Mouse (Mus musculus) fat pad, adult 2 months (tissue): ENCODE results near the gene Ccdc47.
"Not testable (repeated sequence)": the region's sequence is repeated elsewhere in the genome, so short reads cannot be mapped to it uniquely, and the experiment has no call there.

Experiments
- DNase-seq: peaks from one replicate; pipeline ENCODE4 v3.0.0-alpha.2; 2011; ENCODE audit warnings: low read depth, low spot score; ENCODE audit errors: extremely low read depth

Gene Ccdc47

DNA sequence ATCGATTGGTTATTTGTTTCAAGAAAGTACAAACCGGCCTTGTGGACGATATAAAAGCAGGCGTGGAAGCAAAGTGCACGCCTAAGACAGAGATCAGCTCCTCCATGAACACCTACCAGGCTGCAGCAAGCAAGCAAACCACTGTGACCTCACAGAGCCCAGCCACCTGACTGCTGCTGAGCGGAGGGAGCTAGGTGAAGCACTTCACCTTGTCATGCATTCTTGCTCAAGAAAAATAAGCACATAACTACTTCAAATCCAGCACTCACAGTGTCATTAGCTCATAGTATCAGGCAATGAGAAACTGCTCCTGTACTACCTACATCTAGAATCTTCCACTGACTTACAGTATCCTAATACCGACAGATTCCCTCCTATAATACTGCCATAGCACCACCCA, 16.1 kb downstream of the Ccdc47 start:
- DNase-seq, result not testable (repeated sequence)

DNA sequence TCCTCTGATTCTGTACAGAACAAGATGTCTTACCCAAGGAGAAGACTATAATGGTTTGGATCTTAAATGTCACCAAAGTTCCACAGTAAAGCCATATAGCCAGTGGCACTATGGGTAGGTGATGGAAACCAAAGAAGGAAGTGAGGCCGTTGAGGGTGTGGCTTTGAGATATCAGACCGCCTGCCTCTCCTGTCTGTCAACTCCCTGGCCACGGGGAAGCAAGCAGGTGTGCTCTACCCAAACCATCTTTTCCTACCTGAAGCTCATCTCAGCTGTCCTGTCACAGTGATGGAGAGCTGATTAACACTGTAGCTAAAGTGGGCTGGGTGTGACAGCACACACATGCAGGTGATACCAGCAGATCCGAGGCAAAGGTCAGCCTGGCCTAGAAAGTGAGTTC, 17.9 kb downstream of the Ccdc47 start:
- DNase-seq, result no peak

DNA sequence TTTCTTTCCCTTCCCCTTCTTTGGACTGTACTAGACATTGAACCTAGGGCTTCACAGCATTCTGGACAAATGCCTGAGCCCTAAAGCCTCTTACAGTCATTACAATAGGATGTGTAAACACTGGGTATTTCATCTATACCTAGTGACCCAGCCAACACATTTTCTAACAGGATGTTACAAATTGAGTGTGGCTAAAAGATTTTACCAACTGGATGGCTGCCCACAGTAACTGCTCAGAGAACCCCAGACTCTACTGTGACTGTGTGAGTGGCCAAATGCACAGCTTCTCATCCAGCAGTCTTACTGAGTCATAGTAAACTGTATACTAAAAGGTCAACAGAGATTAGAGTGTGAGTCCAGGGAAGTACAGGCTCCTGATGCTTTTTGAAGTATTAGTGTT, 20.8 kb downstream of the Ccdc47 start:
- DNase-seq, result no peak

DNA sequence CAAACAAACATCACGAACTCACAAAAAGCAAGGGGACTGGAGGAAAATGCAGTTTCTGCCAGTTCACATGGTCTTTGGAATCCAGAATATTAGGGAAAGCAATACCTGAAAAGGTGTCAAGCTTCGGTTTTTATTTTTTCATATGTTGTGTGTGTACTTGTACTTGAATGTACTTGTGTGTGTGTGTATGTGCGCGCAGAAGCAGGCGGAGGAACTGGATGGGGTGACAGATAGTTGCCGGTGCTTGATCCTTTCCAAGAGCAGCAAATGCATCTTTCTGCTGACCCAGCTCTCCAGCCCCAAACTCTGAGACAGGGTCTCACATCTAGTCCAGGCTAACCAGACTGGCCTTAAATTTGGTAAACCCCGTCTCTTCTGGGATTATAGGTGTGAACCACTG, 21.3 kb downstream of the Ccdc47 start:
- DNase-seq, result no peak

DNA sequence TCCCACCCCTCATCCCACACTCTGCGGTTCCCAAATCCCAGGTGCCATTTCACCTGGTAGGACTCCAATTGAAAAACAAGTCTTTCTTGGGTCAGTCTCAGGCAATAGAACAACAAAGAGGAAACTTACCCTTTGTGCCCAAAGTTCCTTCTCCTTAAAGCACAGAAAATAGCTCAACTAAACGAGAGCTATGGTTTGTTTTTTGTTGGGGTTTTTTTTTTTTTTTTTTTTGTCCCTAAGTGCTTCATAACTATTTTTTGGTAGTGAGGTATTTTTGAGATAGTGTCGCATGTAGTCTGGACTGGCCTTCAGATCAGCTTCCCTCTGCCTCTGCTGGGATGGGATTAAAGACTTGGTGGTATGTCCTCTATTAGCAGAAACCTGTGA, 22.0 kb downstream of the Ccdc47 start:
- no peak for DNase-seq

DNA sequence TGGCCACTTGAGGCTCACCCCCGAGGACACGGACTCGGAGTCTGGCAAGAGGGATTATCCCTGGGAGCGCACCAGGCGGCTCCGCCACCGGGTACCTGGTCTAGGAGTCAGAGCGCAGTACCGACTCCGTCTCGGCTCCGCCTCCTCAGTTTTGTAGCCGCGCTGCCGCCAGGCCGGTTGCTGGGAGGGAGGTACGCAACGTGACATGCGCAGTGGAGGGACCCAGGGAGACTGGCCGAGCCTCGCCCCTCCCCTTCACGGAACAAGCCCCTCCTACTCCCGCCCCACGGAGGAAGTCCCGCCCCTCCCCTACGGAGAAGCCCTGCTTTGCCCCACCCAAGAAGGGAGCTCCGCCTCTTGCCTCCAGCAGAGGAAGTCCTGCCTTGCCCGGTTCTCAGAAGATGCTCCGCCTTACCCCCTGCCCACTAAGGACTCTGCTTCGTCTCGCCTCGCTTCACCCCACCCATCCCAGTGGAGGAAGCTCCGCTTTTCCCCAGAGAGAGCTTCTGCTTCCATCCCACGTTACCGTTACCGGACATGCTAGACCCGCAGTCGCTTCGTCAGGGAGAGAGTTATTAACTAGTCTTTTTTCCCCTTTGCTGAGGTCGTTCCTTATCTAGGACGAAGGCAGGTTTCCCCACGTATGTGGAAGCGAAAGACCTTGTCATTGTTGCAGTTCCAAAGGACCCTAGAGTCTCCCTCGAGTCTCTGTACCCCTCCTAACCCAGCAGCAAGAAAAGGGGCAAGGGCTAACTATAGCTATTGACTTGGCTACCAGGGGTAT, 22.6 kb downstream of the Ccdc47 start:
- DNase-seq, result peak; percentile 72

DNA sequence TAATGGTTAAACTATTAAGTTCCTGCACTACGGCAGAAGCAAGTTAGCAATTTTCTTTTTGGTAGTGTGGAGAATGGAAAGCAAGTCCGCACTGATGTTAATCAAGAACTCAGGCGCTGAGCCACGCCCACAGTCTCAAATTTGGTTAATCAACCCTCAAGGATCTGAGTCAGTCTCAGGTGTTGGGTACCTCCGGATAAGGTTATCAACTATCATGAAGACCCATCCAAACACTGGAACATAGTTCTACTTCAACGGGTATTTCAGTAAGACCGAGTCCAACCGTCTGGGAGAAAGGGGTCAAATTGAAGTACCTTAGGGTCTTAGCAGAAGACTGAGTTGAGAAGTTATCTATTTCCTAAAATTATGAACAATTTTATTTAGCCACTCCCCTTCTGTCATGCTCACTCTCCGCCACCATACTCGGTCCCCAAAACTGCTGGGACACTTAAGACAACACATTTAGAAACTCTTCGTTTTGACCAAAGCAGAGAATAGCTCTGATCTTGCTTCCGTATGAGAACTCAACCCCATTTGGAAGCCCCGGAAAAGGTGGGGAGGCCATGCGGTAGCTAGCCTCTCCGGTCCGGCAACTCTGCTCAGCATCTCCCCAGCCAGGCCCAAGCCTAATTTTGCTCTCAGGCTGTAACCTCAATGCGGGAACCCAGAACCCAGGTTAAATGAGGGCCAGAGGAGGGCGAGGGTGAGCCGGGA, 23.3 kb downstream of the Ccdc47 start:
- no peak for DNase-seq

DNA sequence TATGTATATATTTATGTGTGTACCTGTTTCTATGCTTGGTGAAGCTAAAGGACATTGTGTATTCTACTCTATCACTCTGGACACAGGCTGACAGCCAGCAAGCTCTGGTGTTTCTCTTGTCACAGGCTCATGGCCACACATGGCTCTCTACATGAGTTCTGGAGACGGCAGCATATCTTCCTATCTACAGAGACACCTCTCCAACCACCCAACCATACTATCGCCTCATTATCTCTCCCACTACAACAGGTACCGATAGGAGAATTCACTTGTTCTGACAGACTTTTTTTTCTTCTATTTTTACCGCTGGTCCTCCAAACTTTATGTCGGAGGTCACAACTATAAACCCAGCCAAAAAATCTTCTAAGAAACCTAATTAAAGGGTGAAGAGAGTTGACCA, 23.9 kb downstream of the Ccdc47 start:
- no peak for DNase-seq

DNA sequence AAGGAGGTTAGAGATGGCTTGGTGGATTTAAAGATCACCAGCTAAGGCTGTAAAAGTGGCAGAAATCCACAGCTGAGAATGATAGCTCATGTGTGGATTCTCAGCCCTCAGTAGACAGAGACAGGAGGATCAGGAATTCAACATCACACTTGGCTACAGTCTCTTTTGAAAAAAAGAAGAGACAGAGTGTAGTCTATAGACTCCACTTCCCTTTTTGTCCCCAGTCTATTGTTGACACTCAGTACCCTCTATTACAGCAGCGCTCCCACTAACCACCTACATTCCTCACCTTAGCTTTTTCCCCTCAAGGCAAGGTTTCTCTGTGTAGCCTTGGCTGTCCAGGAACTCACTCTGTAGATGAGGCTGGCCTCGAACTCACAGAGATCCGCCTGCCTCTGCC, 24.4 kb downstream of the Ccdc47 start:
- no peak for DNase-seq

DNA sequence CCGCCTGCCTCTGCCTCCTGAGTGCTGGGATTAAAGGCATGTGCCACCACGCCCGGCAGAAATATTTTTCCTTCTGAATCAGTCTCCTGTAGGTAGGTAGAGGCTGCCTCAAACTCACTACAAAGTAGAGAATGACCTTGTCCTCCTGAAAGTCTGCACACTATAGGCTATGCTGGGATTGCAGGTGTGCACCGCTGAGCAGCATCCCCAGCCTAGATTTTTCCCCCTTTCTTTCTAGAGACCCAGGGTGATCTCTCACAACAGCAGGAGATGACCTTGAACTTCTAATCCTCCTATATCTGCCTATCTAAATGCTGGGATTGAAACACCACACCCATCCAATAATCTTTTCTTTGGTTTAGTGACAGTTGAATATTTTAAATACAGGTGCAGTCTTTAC, 28.8 kb downstream of the Ccdc47 start:
- no peak for DNase-seq

DNA sequence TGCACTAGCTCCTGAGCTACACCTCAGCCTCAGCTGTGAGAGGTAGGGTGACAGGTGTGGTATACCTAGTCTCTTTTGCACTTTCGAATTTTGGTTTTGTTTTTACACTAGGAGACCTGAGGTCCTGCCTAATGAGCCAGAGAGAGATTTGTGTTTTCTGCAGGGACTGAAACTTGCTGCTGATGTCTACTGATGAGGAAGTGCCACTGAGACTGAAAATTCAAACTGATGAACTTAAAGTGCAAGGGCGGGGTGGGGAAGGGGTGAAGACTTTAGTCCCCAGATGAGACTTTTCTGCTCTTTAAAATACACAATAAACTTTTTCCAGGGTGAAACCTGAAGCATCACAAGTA, 35.7 kb downstream of the Ccdc47 start:
- no peak for DNase-seq

DNA sequence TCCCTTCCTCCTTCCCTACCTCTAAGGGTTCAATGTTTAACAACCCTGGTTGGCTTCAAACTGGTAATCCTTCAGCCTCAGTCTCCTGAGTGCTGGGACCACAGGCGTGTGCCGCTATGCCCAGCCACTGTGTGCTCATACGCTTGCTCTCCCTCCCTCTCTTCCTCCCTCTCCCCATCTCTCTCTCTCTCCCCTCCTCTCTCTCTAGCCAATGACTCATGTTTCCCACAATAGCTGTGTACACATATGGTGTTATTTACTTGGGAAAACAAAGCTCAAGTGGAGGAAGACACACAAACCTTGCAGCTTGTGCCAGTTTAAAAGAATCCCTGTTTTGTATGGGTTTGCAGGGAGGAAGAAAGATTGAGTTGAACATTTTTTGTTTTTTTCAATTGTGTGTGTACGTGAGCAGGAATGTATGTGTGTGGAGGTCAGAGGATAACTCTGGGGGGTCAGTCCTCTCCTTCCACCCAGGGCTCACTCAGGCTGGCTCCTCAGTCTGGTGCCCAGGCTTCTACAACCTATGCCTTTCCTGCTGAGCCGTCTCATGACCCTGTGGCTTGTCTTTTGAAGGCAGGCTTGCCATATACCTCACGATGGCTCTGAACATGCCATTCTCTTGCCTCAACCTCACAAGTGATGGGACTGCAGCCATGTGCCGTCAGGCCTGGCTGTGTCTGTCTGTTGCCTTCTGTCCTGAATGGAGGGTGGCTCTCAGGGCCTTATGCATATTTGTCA, 36.3 kb downstream of the Ccdc47 start:
- DNase-seq, result no peak

DNA sequence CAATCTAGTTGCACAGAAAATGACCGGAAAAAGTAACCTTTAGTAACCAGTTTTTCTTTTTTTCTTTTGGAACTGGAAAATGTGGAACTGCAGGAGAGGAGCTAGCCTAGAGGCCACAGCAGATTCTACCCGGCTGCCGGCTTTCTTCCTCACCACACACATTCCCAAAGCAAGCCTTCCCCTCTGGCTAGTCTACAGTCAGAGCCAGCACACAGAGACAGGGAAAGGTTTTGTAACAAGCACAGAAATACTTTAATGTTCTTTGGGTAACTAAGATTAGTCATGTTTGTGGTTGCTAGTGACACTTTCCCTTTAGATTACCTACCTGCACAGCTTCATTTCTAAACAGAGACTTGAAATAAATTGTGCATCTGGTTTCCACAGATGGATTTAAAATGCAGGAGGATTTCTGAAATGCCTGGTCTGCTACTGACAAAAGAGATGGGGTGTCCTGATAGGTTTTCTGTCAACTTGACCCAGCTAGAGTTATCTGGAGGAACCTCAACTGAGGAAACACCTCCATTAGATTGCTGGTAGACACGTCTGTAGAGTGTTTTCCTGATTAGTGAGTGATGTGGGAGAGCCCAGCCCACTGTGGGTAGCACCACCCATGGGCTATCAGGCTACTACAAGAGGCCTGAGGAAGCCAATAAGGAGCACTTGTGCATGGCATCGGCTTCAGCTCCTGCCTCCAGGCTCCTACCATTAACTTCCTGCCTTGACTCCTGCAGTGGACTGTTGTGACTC, 37.9 kb downstream of the Ccdc47 start:
- DNase-seq, result no peak

DNA sequence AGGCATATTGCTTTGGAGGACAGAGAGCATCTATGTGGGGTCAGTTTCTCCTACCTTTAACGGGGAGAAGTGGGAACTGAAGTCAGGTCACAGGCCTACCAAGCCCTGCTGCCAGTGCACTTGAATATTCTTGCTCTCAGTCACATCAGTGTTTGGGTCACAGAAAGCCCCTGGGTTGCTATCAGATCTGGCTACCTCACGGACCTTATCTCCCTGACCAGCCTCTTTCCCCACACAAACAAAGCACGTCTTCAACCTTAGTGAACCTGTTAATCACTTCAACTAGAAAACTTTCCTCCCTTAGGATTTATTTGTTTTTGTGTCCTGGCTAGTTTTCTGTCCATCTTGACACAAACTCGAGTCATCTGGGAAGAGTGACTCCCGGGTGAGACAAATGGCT, 39.8 kb downstream of the Ccdc47 start:
- DNase-seq, result no peak

DNA sequence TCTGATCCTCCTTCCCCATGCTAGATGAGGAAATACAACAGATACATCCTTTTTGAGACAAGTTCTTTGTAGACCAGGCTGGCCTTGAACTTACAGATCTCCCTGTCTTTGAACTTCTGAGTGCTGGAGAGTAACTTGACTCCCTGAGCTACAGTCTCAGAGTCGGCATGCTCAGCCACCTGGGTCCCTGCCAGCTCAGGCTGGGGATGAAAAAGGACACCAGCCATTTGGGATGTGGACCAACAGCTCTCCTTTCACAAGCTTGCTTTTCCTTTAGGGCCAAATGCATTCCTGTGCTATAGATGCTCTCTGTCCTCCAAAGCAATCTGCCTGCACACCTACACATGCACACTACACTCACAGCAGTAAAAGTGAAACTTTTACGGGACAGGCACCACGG, 41.1 kb downstream of the Ccdc47 start:
- DNase-seq, result no peak

DNA sequence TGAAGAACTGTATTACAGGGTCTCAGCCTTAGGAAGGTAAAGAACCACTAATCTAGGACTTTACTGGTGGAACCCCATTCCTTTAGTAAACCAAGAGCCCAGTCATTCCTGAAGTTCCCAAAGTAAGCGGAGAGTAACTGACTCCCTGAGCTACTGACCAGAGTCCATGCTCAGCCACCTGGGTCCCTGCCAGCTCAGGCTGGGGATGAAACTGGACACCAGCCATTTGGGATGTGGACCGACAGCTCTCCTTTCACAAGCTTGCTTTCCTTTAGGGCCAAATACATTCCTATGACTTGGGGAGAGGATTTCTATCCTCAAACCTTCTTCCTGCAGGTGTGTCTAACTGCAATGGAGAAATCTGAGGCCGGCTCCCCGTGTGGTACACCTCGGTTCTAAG, 41.8 kb downstream of the Ccdc47 start:
- no peak for DNase-seq

DNA sequence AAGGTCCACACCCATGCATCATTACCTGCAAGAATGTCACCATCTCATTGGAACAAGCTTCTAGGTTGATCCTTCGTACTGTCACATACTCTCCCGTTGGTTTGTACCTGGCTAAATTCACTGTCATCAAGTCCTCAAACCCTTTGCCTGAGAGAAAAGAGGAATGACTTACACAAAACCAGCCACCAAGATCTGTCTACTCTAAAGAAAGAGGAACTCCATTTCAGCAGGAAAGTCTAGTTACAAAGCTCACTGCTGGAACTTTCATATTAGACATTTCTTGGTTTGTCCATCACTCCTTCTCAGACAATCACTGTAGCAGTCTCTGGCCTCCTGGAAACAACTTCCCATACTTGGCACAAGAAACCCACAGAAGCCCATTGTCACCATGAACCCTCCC, 42.9 kb downstream of the Ccdc47 start:
- DNase-seq, result no peak

DNA sequence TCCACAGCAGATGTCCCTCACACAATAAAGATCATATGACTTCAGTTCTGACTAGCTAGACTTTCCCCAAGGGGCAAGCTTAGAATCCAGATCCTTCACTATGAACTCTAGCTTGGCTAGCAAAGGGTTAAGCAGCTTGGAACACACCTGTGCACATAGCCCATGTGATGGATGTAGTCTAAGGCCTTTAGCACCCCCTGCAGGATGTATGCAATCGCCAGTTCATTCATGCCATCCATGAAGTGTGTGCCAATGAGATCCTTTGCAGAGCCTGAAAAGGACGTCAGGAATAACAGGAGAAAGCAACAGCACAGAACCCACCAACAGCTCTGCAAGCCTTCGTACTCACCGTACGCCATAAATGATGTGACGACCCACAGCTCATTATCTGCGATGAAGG, 45.3 kb downstream of the Ccdc47 start:
- DNase-seq, result no peak

DNA sequence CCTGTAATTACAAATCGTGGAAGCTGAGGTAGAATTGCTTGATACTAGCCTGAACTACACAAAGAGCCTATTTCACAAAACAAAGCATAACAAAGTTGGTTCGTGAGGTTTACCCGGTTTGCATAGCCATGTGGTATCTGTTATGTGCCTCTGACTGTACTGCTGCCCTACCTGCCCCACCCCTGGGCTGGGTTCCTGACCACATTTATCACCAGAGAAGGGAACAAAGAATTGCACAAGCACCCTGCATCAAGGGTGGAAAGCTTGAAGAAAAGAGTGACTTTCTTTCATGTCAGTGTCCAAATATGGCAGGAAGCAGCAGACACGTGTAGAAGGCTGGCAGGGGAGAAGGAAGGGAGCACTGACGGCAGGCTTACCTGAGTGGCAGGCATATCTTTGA, 48.7 kb downstream of the Ccdc47 start:
- no peak for DNase-seq

DNA sequence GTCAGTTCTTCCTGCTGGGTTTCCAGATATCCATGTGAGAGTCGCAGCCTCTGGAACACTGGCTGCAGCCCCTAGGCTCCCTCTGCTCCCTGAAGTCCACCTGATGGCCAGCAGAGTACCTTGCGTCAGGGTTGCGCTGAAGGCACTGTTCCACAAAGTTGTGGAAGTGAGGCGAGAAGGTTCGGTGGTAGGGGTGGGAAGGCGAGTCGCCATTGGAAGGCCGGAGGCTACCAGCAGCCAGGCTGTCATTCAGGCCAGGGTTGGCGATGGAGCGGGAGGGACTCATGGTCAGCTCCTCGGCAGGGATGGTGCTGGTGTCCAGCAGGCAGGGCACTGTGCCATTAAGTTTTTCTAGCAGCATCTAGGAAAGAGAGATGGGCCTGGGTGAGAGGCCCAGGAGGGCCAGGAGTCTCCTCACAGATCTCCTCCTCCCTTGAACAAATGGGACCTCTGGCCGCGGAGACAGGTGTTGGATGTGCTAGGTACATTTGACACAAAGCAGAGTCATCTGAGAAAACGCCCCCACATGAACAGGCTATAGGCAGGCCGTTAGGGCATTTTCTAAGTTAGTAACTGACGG, 51.5 kb downstream of the Ccdc47 start:
- no peak for DNase-seq

DNA sequence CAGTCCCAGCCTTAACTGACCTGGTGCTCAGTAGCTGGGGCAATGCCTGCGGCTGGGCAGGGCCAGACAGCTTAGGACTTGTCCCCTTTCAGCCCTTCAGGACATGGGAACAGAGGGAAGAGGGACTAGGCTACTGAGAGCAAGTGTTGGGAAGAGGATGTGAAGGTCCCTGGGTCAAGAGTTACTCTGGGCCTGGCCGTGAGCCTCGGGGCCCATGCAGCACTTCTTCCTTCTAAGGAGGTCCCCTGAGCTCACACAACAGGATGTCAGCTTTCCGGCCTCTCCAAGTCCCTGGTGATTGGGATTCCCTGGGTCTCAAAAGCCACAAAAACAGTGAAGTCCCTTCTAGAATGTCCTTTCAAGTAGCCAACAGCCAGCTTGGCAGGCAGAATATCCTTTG, 52.6 kb downstream of the Ccdc47 start:
- DNase-seq, result no peak
